Mouse (Mus musculus): ENCODE results near the gene Dclk3. TPM values are rescaled to one million over a fixed set of nuclear protein-coding genes. Genes with fewer than 3 reads are reported as not detected.

Dclk3 gene
- total RNA-seq, 2 experiments from 2014 or later: 0.24 to 0.39 TPM

Other genes with a start within 250 kb of the Dclk3 start
- gene Mlh1, start 167.3 kb upstream of the Dclk3 start, total RNA-seq (2021): 1 to 10 TPM; 7.7 to 8.5 TPM
- gene Epm2aip1, start 167.2 kb upstream of the Dclk3 start, total RNA-seq (2021): 10 to 100 TPM; 17.1 to 25.1 TPM
- not detected for gene Trank1, start 127.3 kb upstream of the Dclk3 start, total RNA-seq (2021)

All from heart, postnatal 36 days (tissue).